Mouse (Mus musculus) kidney, adult 2 months (tissue): ENCODE results near the gene Fut8.

Experiments used
- CTCF ChIP-seq: fragments of 200-500 bp; conservative IDR thresholded peaks from 2 replicates; pipeline ENCODE4 v1.5.1; 2011; ENCODE audit warnings: low read depth, mild to moderate bottlenecking, control low read depth, low read length, moderate library complexity, mixed read lengths; ENCODE audit not compliant: insufficient read depth, insufficient read length
- POLR2A ChIP-seq: fragments of 200-500 bp; IDR thresholded peaks from one replicate; pipeline ENCODE4 v1.6.1; 2011; ENCODE audit warnings: low read depth, low read length, control low read depth

DNA sequence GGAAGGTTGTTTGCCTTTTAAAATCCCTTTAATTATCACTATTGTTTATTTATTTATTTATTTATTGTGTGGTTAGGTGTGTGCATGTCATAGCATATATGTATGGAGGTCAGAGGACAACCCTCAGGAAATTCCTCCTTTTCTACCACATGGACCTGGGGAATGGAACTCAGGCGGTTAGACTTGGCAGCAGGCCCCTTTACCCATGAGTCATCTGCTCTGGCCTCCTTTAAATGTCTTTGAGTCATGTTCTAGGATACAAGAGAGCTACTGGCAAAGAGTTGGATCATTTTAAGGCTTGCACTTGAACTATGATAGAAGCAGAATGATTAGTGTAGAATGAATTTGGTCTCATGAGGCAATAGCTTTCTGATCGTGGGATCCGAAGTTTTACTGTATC, 14.3 kb upstream of the Fut8 start:
- no peak for TF ChIP-seq POLR2A
- no peak for TF ChIP-seq CTCF
